Mouse (Mus musculus) lung, postnatal 0 days (tissue): Measurements from ENCODE around the gene Lrrn1.

Experiments
- CTCF ChIP-seq: IDR thresholded peaks from 2 replicates; pipeline ENCODE4 v1.5.1; 2016; ENCODE audit warnings: antibody characterized with exemption, mild to moderate bottlenecking
- EP300 ChIP-seq: IDR thresholded peaks from 2 replicates; pipeline ENCODE4 v1.6.1; 2016; ENCODE audit warnings: antibody characterized with exemption, mild to moderate bottlenecking, control low read depth

DNA sequence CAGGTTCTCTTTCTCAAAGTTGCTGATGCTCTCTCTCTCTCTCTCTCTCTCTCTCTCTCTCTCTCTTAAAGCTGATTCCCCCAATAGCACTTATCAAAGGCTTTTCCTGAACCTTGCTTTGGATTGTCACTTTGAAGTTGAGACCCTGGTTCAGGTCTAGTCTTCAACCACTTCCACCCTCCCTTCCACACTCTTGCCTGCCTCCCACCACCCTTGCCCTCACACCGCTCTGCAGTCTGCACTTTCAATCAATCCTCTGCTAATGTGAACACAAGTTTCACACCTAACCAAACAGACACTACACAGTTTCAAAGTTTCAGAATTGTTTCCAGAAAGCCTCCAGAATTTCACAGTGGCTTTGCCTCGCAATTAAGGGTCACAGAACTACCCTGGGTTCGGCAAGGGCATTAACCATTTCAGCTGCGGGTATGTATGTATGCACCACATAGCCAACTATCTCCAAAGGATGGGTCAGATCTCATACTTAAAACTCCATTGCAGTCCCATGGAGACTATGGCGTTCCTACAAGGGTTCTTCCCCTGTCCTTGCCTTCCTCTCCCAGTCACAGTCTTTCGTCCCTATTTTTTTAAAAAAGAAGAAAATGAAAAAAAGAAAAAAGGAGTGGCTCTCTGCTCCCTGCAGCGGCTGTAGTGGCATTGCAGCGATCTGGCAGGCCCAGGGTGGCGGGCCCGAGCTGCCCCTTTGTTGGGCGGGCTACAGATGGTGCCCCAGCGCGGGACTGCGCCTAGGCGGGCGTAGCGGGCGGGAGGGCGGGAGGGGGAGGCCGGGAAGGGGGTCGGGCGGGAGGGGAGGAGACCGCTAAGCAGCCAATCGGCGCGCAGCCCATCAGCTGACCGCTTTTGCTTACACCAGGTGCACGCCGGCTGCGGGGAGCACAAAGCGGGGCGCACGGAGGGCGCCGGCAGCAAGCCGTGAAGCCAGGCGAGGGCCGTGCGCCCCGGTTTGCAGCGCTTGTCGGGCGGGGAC, at the start of gene Lrrn1:
- TF ChIP-seq EP300 = no peak
- no peak for TF ChIP-seq CTCF
